Mouse (Mus musculus) right cerebral cortex, postnatal 14 days (tissue): ENCODE measurements around the gene Tmem198.

Source experiments
- DNase-seq: peaks from one replicate; pipeline ENCODE4 v3.0.0; 2022

Gene Tmem198

GRCm38 (mm10) chr1:75490785-75491551 lies 11.6 kb downstream of the Tmem198 start:
- DNase-seq, result no peak

GRCm38 (mm10) chr1:75492579-75493170 lies 13.3 kb downstream of the Tmem198 start:
- no peak for DNase-seq

- no peak for DNase-seq
Observed at GRCm38 (mm10) chr1:75494878-75495548, 15.7 kb downstream of the Tmem198 start.

DNA sequence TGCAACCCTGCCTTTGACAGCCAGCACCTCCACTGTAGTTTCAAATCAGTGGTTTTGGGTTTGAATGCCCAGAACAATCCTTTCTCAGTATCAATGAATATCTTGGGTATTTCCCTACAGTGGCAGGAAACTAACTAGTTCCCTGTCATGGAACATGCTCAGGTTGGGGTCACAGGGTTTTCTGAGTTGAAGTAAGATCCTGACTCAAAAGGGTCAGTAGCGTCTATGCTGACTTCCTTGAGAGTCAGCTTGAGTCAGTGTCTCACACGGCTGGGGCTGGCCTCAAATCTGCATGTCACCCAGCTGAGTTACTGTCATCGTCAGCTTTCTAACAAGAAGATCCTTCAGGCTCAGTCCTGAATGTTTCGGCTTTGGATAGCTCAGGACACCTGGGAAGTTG lies 19.6 kb downstream of the Tmem198 start:
- DNase-seq, result no peak

- no peak for DNase-seq
Observed at GRCm38 (mm10) chr1:75499441-75499840, 20.1 kb downstream of the Tmem198 start.

GRCm38 (mm10) chr1:75501905-75502304 lies 22.6 kb downstream of the Tmem198 start:
- DNase-seq, result no peak

DNA sequence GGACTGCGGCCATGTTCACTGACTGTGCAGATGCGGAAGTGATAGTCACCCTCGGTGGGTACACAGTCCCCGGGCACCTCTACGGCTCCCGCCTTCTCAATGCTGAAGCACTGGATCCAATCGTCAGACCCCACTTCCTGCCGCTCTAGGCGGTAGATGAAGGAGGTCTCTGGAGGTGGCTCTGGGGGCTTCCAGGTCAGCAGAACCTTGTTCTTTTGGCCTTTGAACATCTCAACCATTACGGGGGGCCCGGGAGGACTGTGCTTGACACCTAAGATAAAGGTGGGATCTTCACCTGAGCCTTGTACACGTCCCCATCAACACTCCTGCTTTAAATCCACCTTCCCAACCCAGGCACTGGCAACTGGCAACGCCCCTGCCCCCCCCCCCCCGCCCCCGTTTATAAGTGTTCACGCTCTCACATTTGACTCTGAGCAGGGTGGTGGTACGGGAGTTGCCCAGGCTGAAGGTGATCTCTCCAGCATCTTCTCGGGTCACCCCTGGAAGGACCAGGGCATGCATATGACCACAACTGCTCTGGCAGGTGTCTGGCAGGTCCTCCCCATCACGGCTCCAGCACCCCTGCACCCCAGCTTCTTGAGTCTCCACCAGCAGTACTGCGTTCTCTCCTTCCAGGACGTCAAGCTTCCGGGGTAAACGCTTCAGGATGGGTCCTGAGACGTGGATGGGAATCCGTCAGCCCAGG lies 23.8 kb downstream of the Tmem198 start:
- no peak for DNase-seq

DNA sequence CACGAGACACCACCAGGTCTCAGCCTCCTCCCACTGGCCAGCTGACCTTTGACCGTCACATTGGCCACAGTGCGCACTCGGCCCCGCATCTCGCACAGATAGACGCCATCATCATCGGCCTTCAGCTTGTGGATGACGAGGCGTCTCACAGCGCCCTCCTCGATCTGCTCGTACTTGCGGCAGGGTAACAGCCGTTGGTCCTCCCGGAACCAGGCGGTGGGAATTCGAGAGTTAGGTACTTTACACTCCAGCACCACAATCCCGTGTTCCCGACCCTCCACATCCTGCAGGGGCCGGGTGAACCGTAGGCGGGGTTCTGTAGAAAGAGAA lies 24.3 kb downstream of the Tmem198 start:
- DNase-seq, result no peak

GRCm38 (mm10) chr1:75504256-75505045 lies 25.1 kb downstream of the Tmem198 start:
- DNase-seq, result no peak

GRCm38 (mm10) chr1:75505159-75505955 lies 26.0 kb downstream of the Tmem198 start:
- peak; percentile 81 for DNase-seq

GRCm38 (mm10) chr1:75505956-75506831 lies 26.9 kb downstream of the Tmem198 start, which contains the start of gene Obsl1:
TSS of gene Obsl1 (minus strand) at chr1:75506452.
- peak; percentile 52 for DNase-seq

- no peak for DNase-seq
Observed at GRCm38 (mm10) chr1:75507006-75507405, 27.7 kb downstream of the Tmem198 start, which contains the start of gene Inha. TSS of gene Inha (plus strand) at chr1:75507077.

- no peak for DNase-seq
Observed at GRCm38 (mm10) chr1:75509586-75509985, 30.3 kb downstream of the Tmem198 start.

DNA sequence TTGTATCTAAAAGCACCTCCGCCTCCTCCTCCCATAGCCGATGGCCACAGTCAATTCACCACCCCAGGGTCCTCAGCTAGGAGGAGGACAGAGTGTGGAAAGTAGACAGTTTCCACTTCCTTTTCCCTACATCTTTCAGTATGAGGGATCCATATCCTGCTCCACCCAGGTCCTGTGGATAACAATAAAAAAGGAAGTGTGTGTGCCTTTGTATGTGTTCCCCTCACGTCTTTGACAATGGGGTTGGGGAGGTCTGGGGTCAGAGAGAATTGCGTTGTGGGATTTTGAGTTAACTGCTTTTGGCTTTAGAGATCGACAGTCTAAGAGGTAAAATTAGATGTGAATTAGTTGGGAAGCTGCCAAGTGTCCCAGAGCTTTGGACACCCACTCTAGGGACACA lies 30.8 kb downstream of the Tmem198 start:
- DNase-seq, result no peak

DNA sequence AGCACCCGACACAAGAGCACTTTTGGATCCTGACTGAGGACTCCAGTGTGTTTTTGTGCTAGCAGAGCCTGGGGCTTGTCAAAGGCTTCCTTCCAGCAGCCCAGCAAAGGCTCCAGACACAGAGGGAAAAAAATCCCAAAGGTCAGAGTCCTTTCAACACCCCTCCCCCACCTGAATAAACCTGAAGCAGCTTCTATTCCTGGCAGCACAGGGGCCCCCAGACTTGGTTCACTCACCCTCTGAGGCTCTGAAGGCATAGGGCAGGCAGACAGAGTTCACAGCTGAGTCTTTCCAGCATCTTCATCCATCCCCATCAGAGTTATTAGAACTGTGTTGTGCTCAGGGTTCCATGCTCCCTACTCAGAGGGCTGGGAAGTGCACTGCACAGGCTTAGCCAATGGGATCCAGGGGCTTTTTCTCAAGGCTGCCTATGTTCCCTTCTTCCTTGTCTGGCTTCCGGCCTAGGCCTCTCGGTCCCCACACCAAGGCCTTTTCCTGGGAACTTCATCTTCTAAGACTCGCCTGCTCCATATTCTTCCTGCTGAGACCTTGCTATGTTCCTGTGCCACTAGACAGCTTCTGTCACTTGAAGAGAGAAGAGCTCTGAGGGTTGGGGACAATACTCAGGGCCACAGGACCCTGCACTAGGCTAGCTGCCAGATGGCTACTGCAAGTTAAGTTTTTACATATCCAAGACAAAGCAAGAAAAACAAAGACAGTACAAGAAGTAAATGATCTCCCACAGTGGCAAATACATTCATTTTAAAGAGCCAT lies 32.3 kb downstream of the Tmem198 start:
- no peak for DNase-seq

DNA sequence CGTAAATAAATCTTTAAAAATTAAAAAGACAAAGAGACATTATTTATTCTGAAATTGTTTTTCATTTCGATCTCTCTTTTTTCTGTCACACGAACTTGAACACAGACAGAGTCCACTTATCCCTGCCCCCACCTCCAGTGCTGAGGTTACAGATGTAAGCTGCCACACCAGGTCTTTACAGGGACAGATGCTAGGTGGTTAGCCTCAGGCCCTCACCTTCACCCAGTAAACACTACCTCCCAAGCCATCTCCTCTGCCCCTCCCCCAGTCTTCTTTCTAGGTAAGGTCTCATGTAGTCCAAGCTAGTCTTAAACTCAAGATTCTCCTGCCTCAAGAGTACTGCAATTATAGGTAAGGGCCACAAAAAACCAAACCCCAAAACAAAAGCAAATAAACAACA lies 33.2 kb downstream of the Tmem198 start:
- DNase-seq, result no peak

- no peak for DNase-seq
Observed at GRCm38 (mm10) chr1:75516703-75517380, 37.5 kb downstream of the Tmem198 start.

GRCm38 (mm10) chr1:75517984-75518383 lies 38.7 kb downstream of the Tmem198 start:
- DNase-seq, result no peak

DNA sequence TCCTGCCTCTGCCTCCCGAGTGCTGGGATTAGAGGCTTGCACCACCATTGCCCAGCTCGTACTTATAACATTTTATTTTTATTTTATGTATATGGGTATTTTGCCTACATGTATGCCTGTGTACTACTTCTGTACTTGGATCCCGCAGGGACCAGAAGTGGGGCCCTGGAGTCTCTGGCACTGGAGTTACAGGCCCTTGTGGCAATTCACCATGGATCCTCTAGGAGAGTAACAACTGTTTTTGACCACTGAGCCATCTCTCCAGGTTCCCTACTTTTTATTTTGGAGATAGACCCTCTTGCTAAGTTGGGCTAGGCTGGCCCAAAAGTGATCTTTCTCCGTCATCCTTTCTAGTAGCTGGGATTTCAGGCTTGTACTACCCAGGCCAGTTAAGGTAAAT lies 39.1 kb downstream of the Tmem198 start:
- DNase-seq, result no peak
